Mouse (Mus musculus) CH12.LX (cell line): ENCODE measurements around the gene Fcgbp.

Source experiments
- CTCF ChIP-seq, 2 experiments: IDR thresholded peaks in 1 of 2; conservative IDR thresholded peaks in 1 of 2; 2 replicates each; pipeline ENCODE4 v1.5.1; 2011 to 2012; ENCODE audit warnings: low read depth in 2 of 2, low read length in 2 of 2, improper control_type of control experiment in 1 of 2, inconsistent platforms in 1 of 2, mild to moderate bottlenecking in 1 of 2, moderate library complexity in 1 of 2
- ETS1 ChIP-seq: conservative IDR thresholded peaks from 2 replicates; pipeline ENCODE4 v1.6.1; 2012; ENCODE audit warnings: low read depth, mild to moderate bottlenecking, inconsistent platforms, low read length, improper control_type of control experiment, moderate library complexity
- JUN ChIP-seq: IDR thresholded peaks from 2 replicates; pipeline ENCODE4 v1.6.1; 2011; ENCODE audit warnings: low read depth, mild to moderate bottlenecking, low read length, improper control_type of control experiment, moderate library complexity; ENCODE audit not compliant: insufficient read depth
- POLR2A ChIP-seq: IDR thresholded peaks from 2 replicates; pipeline ENCODE4 v1.6.1; 2011; ENCODE audit warnings: low read depth, mild to moderate bottlenecking, improper control_type of control experiment, low read length
- POLR2AphosphoS2 ChIP-seq: IDR thresholded peaks from 2 replicates; pipeline ENCODE4 v1.6.1; 2011; ENCODE audit warnings: low read depth, low read length, improper control_type of control experiment
- RAD21 ChIP-seq: IDR thresholded peaks from 2 replicates; pipeline ENCODE4 v1.6.1; 2011; ENCODE audit warnings: low read depth, mild to moderate bottlenecking, low read length, improper control_type of control experiment, moderate library complexity
- USF1 ChIP-seq: IDR thresholded peaks from 2 replicates; pipeline ENCODE4 v1.6.1; 2014; ENCODE audit warnings: low read depth, mild to moderate bottlenecking, inconsistent platforms, low read length, improper control_type of control experiment
- ZKSCAN1 ChIP-seq: IDR thresholded peaks from 2 replicates; pipeline ENCODE4 v1.6.1; 2012; ENCODE audit warnings: low read depth, inconsistent platforms, low read length, improper control_type of control experiment, borderline replicate concordance

- TF ChIP-seq RAD21 (no peak), JUN (no peak), ZKSCAN1 (no peak), CTCF (conservative IDR thresholded peaks at IDR 0.05 in 1 of 2, IDR thresholded peaks at IDR 0.05 in 1 of 2; ENCODE audit: low read depth in 2 of 2, low read length in 2 of 2) (no peak), POLR2AphosphoS2 (no peak), POLR2A (no peak), ETS1 (no peak), USF1 (no peak)
Observed at GRCm38 (mm10) chr7:28159292-28159691, 88.3 kb downstream of the Fcgbp start.
